Mouse (Mus musculus) heart, embryonic 10.5 days (tissue): ENCODE results near the gene Gadl1. TPM values are rescaled to one million over a fixed set of nuclear protein-coding genes. Genes with fewer than 3 reads are reported as not detected.

ENCODE experiments used
- DNase-seq: peaks from one replicate; pipeline ENCODE4 v3.0.0-alpha.2; 2017; ENCODE audit warnings: low spot score
- H3K27ac ChIP-seq: fragments of 300-500 bp; sonication (generic); 2 replicates; pipeline ENCODE4 v1.5.1; 2016; ENCODE audit warnings: mild to moderate bottlenecking
- H3K27me3 ChIP-seq: fragments of 300-500 bp; sonication (generic); 2 replicates; pipeline ENCODE4 v1.6.1; 2016; ENCODE audit warnings: mild to moderate bottlenecking; ENCODE audit not compliant: poor library complexity, insufficient read depth, severe bottlenecking
- H3K36me3 ChIP-seq: fragments of 300-500 bp; sonication (generic); 2 replicates; pipeline ENCODE4 v1.6.1; 2016; ENCODE audit warnings: mild to moderate bottlenecking, moderate library complexity
- H3K4me1 ChIP-seq: fragments of 300-500 bp; sonication (generic); 2 replicates; pipeline ENCODE4 v1.6.1; 2016; ENCODE audit warnings: mild to moderate bottlenecking
- H3K4me3 ChIP-seq: fragments of 300-500 bp; sonication (generic); 2 replicates; pipeline ENCODE4 v1.5.1; 2016; ENCODE audit warnings: mild to moderate bottlenecking, moderate library complexity
- H3K9me3 ChIP-seq: fragments of 300-500 bp; sonication (generic); 2 replicates; pipeline ENCODE4 v1.6.1; 2016; ENCODE audit warnings: mild to moderate bottlenecking, moderate library complexity
- WGBS: fragments of 180-500 bp; shearing (Covaris S2); methylation state at CpG from one replicate; pipeline ENCODE4 v1.1.7; 2016; 5-methylcytosine and 5-hydroxymethylcytosine counted together
- polyA plus RNA-seq: library from polyadenylated mRNA; unstranded; fragments of >200 nt; fragmentation: Nextera tagmentation; extraction: Ambion mirVana; gene quantifications from 2 replicates; pipeline ENCODE4 v1.2.1, GENCODE M21; 2016

Gadl1 gene
- 0.35 and 0.36 TPM in 2 replicates for polyA plus RNA-seq

GRCm38 (mm10) chr9:115909155-115909554 lies at the start of gene Gadl1:
TSS of gene Gadl1 (plus strand) at chr9:115909455.
- WGBS = 72% methylated on average over 9 of the region's 9 CpGs
- H3K27me3 ChIP-seq = no peaks in the 10 kb centered on the region
- peak within 1 kb of the TSS; percentile 60 for H3K27ac ChIP-seq
- H3K4me1 ChIP-seq = peaks cover 18% of the 10 kb centered on the region
- H3K36me3 ChIP-seq = no peaks in the 10 kb centered on the region
- DNase-seq = peak; percentile 55
- H3K4me3 ChIP-seq = peak within 1 kb of the TSS; percentile 44; the same call in 1 of the 2 replicates
- no peaks in the 10 kb centered on the region for H3K9me3 ChIP-seq

GRCm38 (mm10) chr9:115862802-115863201 lies 46.5 kb upstream of the Gadl1 start:
- peaks cover under 1% of the 10 kb centered on the region; the same call in 1 of the 2 replicates for H3K4me1 ChIP-seq
- no peak overlapping the region for H3K4me3 ChIP-seq
- no peaks in the 10 kb centered on the region for H3K9me3 ChIP-seq
- no peak overlapping the region for H3K27ac ChIP-seq
- WGBS = 62% methylated on average over 5 of the region's 5 CpGs
- no peaks in the 10 kb centered on the region for H3K36me3 ChIP-seq
- H3K27me3 ChIP-seq = no peaks in the 10 kb centered on the region
- no peak for DNase-seq

DNA sequence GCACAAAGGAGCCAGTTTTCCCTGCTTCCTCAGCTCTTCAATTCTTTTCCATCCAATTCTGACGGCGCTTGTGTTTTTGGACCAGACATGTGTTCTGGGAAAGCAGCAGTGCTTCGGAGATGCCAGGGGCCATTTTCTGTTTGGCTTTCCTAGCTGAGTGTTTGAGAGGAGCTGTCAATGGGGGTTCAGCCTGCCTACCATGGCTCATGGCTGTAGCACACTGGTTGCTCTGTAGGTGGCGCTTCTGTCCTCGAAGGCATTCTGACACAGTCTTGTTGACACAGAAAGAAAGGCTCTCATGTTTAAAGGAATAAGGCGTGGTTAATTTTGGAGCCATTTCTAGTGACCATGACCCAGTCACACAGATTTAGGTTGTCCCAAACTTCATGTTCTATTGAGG lies 45.9 kb upstream of the Gadl1 start:
- no peak for DNase-seq
- Histone ChIP-seq H3K9me3 (no peaks in the 10 kb centered on the region), H3K4me1 (peaks cover 5% of the 10 kb centered on the region; the same call in 1 of the 2 replicates), H3K27ac (no peak overlapping the region), H3K4me3 (no peak overlapping the region), H3K36me3 (no peaks in the 10 kb centered on the region), H3K27me3 (no peaks in the 10 kb centered on the region)
- WGBS = 69% methylated on average over 6 of the region's 6 CpGs

- Histone ChIP-seq H3K4me1 (peaks cover 13% of the 10 kb centered on the region; the same call in 1 of the 2 replicates), H3K27me3 (0 out of 2 replicates have a peak, but pooled peaks cover 5% of the 10 kb centered on the region), H3K36me3 (no peaks in the 10 kb centered on the region), H3K27ac (no peak overlapping the region), H3K9me3 (no peaks in the 10 kb centered on the region), H3K4me3 (no peak overlapping the region)
- WGBS = 30% methylated on average over 2 of the region's 2 CpGs
- peak; percentile 84 for DNase-seq
Measured at GRCm38 (mm10) chr9:115867277-115867676, 42.0 kb upstream of the Gadl1 start.

DNA sequence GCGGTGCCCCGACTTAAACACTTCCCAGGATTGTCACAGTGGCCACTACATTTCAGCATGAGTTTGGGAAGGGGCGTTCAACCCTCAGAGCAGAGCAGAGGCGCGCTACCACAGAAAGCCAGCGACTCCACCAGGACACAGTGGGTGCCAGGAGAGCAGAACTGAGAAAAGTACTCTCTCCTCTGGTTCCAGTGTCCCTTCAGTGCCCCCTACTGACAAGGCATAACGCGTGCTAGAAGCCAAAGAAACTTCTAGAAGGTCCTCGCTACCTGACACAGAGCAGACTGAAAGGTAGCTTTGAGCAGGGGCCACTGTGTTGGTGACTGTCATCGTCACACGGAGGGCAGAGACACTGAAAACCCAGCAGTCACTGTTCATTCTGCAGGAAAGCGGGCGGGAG lies 39.1 kb upstream of the Gadl1 start:
- Histone ChIP-seq H3K9me3 (0 out of 2 replicates have a peak, but pooled peaks cover 4% of the 10 kb centered on the region), H3K4me1 (peaks cover 13% of the 10 kb centered on the region; the same call in 1 of the 2 replicates), H3K36me3 (no peaks in the 10 kb centered on the region), H3K27me3 (0 out of 2 replicates have a peak, but pooled peaks cover 5% of the 10 kb centered on the region), H3K4me3 (no peak overlapping the region), H3K27ac (no peak overlapping the region; the same call in 1 of the 2 replicates)
- 84% methylated on average over 13 of the region's 13 CpGs for WGBS
- no peak for DNase-seq

DNA sequence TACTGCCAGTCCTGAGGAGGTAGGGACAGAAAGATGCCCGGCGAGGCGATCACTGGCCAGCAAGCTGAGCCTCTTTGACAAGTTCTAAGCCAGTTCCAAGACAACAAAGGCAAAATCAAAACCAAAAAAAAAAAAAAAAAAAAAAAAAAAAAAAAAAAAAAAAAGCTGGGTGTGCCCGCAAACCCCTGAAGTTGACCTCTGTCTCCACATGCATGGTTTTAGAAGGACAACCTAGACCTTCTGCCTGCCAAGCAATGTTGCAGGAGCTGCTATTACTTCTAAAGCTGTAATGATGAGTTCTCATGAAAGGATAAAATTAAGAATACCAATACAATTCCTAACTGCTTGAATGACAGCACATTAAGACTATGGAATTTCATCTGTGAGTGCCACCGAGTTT lies 38.6 kb upstream of the Gadl1 start:
- Histone ChIP-seq H3K4me1 (peaks cover 13% of the 10 kb centered on the region; the same call in 1 of the 2 replicates), H3K27me3 (0 out of 2 replicates have a peak, but pooled peaks cover 5% of the 10 kb centered on the region), H3K4me3 (no peak overlapping the region), H3K27ac (no peak overlapping the region), H3K9me3 (0 out of 2 replicates have a peak, but pooled peaks cover 4% of the 10 kb centered on the region), H3K36me3 (no peaks in the 10 kb centered on the region)
- no peak for DNase-seq
- WGBS = 82% methylated on average over 5 of the region's 5 CpGs

DNA sequence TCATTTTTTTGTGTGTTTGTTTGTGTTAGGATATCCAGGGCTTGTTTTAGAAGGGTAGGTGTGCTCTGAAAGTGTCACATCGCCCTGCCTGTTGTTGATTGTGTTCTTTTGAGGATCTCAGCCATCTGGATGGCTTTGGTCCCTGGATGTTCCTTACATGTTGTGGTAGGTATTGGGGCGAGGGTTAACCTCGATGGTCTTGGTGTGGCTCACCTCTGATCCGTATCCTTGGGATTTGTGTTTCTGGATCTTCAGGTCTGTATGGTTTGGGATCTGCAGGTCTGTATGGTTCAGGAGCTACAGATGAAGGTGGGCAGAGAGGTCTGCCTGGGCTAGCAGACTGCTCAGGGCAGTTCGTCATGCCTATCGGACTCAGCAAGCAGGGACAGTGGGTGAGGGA lies 28.8 kb upstream of the Gadl1 start:
- DNase-seq = peak; percentile 65
- H3K27me3 ChIP-seq = no peaks in the 10 kb centered on the region
- H3K4me3 ChIP-seq = no peak overlapping the region
- H3K36me3 ChIP-seq = no peaks in the 10 kb centered on the region
- 86% methylated on average over 6 of the region's 6 CpGs for WGBS
- H3K9me3 ChIP-seq = no peaks in the 10 kb centered on the region
- H3K4me1 ChIP-seq = no peaks in the 10 kb centered on the region
- H3K27ac ChIP-seq = no peak overlapping the region

- Histone ChIP-seq H3K27ac (no peak overlapping the region), H3K9me3 (no peaks in the 10 kb centered on the region), H3K4me3 (no peak overlapping the region), H3K36me3 (no peaks in the 10 kb centered on the region), H3K4me1 (no peaks in the 10 kb centered on the region), H3K27me3 (no peaks in the 10 kb centered on the region)
- 74% methylated on average over 3 of the region's 3 CpGs for WGBS
- peak; percentile 31 for DNase-seq
Measured at GRCm38 (mm10) chr9:115881137-115881536, 28.1 kb upstream of the Gadl1 start.

- Histone ChIP-seq H3K27me3 (no peaks in the 10 kb centered on the region), H3K4me1 (no peaks in the 10 kb centered on the region), H3K27ac (no peak overlapping the region), H3K36me3 (no peaks in the 10 kb centered on the region), H3K4me3 (no peak overlapping the region), H3K9me3 (no peaks in the 10 kb centered on the region)
- peak; percentile 16 for DNase-seq
- WGBS = 76% methylated on average over 5 of the region's 5 CpGs
Measured at GRCm38 (mm10) chr9:115882627-115883200, 26.5 kb upstream of the Gadl1 start.

GRCm38 (mm10) chr9:115883413-115883812 lies 25.8 kb upstream of the Gadl1 start:
- no peak for DNase-seq
- Histone ChIP-seq H3K4me3 (no peak overlapping the region), H3K4me1 (no peaks in the 10 kb centered on the region), H3K9me3 (no peaks in the 10 kb centered on the region), H3K27me3 (no peaks in the 10 kb centered on the region), H3K27ac (no peak overlapping the region), H3K36me3 (no peaks in the 10 kb centered on the region)
- WGBS = 82% methylated on average over 5 of the region's 5 CpGs

GRCm38 (mm10) chr9:115887571-115887970 lies 21.7 kb upstream of the Gadl1 start:
- H3K4me1 ChIP-seq = no peaks in the 10 kb centered on the region
- no peak overlapping the region for H3K4me3 ChIP-seq
- no peak overlapping the region for H3K27ac ChIP-seq
- 76% methylated on average over 5 of the region's 5 CpGs for WGBS
- no peaks in the 10 kb centered on the region for H3K36me3 ChIP-seq
- no peaks in the 10 kb centered on the region for H3K9me3 ChIP-seq
- peak; percentile 53 for DNase-seq
- no peaks in the 10 kb centered on the region for H3K27me3 ChIP-seq

GRCm38 (mm10) chr9:115893131-115893530 lies 16.1 kb upstream of the Gadl1 start:
- DNase-seq = peak; percentile 63
- whole genome bisulfite sequencing = 74% methylated on average over 4 of the region's 4 CpGs
- Histone ChIP-seq H3K4me1 (0 out of 2 replicates have a peak, but pooled peaks cover 4% of the 10 kb centered on the region), H3K36me3 (no peaks in the 10 kb centered on the region), H3K27me3 (no peaks in the 10 kb centered on the region), H3K27ac (no peak overlapping the region), H3K4me3 (no peak overlapping the region), H3K9me3 (no peaks in the 10 kb centered on the region)

GRCm38 (mm10) chr9:115893947-115894346 lies 15.3 kb upstream of the Gadl1 start:
- 0 out of 2 replicates have a peak, but pooled peaks cover 4% of the 10 kb centered on the region for H3K4me1 ChIP-seq
- WGBS = 88% methylated on average over 10 of the region's 10 CpGs
- no peaks in the 10 kb centered on the region for H3K36me3 ChIP-seq
- H3K27ac ChIP-seq = no peak overlapping the region
- H3K27me3 ChIP-seq = no peaks in the 10 kb centered on the region
- H3K9me3 ChIP-seq = no peaks in the 10 kb centered on the region
- H3K4me3 ChIP-seq = no peak overlapping the region
- DNase-seq = peak; percentile 30
